Mouse (Mus musculus): ENCODE data around the gene Dkc1. TPM values are rescaled to one million over a fixed set of nuclear protein-coding genes. Genes with fewer than 3 reads are reported as not detected.

The Dkc1 gene
- 10 to 100 TPM; 23.4 to 24.9 TPM for total RNA-seq (2021)
- long read RNA-seq, experiment 1, transcript Dkc1-201 (15 exons, 2,804 nt): major isoform, 23 of 39 reads
- long read RNA-seq, experiment 1, partial matches to known transcripts: 6 of 39 reads
- long read RNA-seq, experiment 1, other reads (novel, unspliced or antisense): 10 of 39 reads
- long read RNA-seq, experiment 2, transcript Dkc1-201 (15 exons, 2,804 nt): major isoform, 22 of 30 reads
- long read RNA-seq, experiment 2, partial matches to known transcripts: 1 of 30 reads
- long read RNA-seq, experiment 2, other reads (novel, unspliced or antisense): 7 of 30 reads

DNA sequence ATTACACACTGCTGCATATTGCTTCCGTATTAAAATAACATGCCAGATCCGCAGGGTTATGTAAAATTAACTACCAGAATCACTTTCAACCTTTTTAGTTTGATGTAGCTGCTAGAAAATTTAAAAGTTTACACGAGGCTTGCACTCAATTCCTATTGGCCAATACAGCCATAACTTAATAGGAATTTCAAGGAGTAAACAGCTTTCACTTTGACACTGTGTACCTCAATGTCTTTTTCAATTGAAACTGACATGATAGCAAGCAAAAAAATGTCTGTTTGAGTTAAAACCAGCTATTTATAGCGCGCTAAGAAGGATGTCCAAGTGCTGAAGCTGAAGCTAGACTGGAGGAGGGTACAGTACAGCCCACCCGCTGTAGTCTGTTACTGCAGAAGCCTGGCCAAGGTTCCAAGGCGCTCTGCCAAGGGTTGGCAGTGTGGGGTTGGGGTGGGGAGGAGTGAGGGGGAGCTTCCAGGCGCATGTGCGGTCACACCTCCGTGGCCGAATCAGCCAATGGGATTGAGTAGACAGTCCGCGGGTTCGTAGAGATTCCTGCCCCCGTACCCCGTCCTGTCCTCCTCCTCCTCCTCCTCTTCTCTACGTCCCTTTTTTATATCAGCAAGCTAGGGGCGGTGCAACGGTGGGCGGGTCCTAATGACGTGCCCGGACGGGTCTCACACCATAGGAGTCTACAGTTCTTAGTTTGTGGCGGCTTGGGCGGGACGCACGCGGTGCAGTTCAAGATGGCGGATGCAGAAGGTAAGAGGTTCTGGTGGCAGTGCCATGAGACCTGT, at the start of gene Dkc1:
Gene Dkc1, plus strand, starts transcription at position 486 of the 794 bp plus-strand sequence.
- intact Hi-C loops (cut with DNase I): loop anchor here (10.0 kb wide), 1 partner anchor 641 kb away; no protein-coding TSS in a partner anchor
- peak; percentile 88 to 90 for DNase-seq (ENCODE audit: low spot score in 2 of 2)

DNA sequence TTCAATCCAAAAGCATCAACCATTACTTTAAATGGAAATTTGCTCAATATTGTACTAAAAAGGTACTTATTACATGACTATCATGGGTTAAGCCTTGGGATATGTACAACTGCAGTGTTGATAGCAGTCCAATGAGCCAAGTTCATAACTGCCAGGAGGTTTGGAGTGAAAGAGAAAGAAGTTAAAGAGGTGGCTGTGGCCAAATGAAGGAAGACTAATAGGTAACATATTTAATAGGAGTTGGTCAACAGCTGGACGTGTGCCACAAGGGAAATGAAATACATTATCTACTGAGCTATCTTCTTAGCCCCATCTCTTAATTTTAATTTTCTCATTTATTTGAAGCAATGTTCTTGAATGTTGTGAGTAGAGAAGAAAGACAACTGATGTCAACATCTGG, 49.7 kb upstream of the Dkc1 start:
- DNase-seq (ENCODE audit: low spot score in 2 of 2): no peak
- intact Hi-C loops (cut with DNase I): no loop called here

- peak; percentile 1 to 5 for DNase-seq (ENCODE audit: low spot score in 2 of 2)
- intact Hi-C loops (cut with DNase I): no loop called here
Measured at GRCm38 (mm10) chrX:75046921-75047635, 48.6 kb upstream of the Dkc1 start.

DNA sequence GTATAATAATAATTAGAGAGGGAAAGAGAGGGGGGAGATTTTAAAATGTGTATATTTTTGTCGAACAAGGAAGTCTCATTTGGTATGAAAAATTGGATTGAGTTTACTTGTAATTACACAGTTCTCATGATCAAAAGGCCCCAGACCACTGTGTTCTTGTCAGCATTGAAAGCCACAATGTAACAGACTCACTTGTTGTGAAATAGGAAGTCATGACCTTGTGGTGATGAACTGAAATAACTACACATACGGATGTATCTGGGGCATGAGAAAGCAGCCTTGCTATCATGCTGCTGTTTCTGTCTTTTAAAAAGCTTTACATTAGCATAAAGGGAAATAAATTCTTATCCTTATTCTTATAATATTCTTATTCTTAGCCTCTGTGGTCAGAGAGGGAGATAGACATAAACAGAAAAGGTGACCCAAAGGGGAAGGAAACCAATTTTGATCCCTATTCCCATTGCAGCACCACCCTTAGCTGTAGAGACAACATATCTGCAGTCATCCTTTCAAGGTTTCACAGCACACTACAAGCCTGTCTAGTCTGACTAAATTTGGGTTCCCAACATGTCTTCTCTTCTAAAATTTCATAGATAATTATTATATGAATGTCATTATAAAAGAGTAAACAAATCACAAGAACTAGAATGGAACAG, 39.4 kb upstream of the Dkc1 start:
- DNase-seq (ENCODE audit: low spot score in 2 of 2): no peak
- intact Hi-C loops (cut with DNase I): no loop called here

- DNase-seq (ENCODE audit: low spot score in 2 of 2): no peak
- intact Hi-C loops (cut with DNase I): no loop called here
Measured at GRCm38 (mm10) chrX:75082351-75082750, 13.3 kb upstream of the Dkc1 start.

- intact Hi-C loops (cut with DNase I): no loop called here
Measured at GRCm38 (mm10) chrX:75083982-75084773, 11.5 kb upstream of the Dkc1 start.

GRCm38 (mm10) chrX:75084774-75085508, 10.7 kb upstream of the Dkc1 start, which contains the start of gene Gab3:
TSS of gene Gab3 (minus strand) at chrX:75085458.
- intact Hi-C loops (cut with DNase I): no loop called here
- peak; percentile 18 to 55 for DNase-seq (ENCODE audit: low spot score in 2 of 2)

More at GRCm38 (mm10) chrX:75083982-75084773, 11.5 kb upstream of the Dkc1 start:
- peak; percentile 5 to 10 for DNase-seq (ENCODE audit: low spot score in 2 of 2)

GRCm38 (mm10) chrX:75085654-75086053, 10.0 kb upstream of the Dkc1 start:
- intact Hi-C loops (cut with DNase I): no loop called here

DNA sequence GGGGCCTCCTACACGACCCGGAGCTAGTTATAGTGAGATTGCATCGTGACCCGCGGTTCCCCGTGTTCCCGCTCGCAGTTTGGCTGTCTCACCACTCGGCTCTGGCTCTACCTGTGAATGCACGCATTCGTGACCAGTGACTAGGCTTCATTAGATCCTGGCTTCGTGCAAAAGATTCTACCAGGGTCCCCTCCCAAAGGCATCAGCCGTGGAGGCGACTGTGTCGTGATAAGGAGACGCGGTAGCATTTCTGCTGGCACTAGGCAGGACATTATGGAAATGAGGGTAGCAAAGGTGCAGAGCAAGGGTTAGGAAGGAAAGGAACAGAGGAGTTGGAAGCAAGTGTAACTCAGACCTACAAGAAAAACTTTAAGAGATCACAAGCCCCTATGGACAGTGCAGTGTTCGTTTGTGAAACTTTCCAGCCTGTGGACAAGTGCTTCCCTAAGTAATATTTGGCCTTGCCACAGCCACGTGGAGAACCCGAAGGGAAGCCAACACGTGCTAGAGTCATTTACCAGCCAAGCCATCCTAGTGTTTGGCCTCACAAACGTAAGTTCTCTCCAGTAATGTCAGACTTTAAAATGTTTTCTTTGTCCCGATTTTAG, 613 bp downstream of the Dkc1 start:
- DNase-seq (ENCODE audit: low spot score in 2 of 2): peak in 1 of 2 experiments; percentile 1
- intact Hi-C loops (cut with DNase I): loop anchor here (10.0 kb wide), 1 partner anchor 641 kb away; no protein-coding TSS in a partner anchor

More at GRCm38 (mm10) chrX:75085654-75086053, 10.0 kb upstream of the Dkc1 start:
- DNase-seq (ENCODE audit: low spot score in 2 of 2): no peak

DNA sequence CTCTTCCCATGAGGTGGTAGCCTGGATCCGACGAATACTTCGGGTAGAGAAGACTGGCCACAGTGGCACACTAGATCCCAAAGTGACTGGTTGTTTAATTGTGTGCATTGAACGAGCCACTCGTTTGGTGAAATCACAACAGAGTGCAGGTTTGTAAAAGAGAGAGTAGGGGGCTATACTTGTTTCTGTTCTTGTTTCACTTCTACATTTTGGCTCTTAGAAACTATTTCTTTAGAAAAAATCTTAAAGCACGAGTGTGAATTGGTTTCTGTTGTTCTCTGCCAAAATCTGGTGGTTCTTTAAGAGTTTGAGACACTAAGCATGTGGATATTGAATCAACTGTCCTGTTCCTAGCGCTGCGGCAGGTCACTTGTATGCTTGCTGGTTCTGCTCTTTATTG, 3.1 kb downstream of the Dkc1 start:
- no peak for DNase-seq (ENCODE audit: low spot score in 2 of 2)
- intact Hi-C loops (cut with DNase I): loop anchor here (10.0 kb wide), 1 partner anchor 644 kb away; no protein-coding TSS in a partner anchor

GRCm38 (mm10) chrX:75102293-75102692, 6.6 kb downstream of the Dkc1 start:
- no peak for DNase-seq (ENCODE audit: low spot score in 2 of 2)
- intact Hi-C loops (cut with DNase I): no loop called here

- intact Hi-C loops (cut with DNase I): no loop called here
- no peak for DNase-seq (ENCODE audit: low spot score in 2 of 2)
Measured at GRCm38 (mm10) chrX:75115550-75115949, 19.9 kb downstream of the Dkc1 start.

GRCm38 (mm10) chrX:75125606-75126005, 30.0 kb downstream of the Dkc1 start:
- DNase-seq (ENCODE audit: low spot score in 2 of 2): no peak
- intact Hi-C loops (cut with DNase I): no loop called here

DNA sequence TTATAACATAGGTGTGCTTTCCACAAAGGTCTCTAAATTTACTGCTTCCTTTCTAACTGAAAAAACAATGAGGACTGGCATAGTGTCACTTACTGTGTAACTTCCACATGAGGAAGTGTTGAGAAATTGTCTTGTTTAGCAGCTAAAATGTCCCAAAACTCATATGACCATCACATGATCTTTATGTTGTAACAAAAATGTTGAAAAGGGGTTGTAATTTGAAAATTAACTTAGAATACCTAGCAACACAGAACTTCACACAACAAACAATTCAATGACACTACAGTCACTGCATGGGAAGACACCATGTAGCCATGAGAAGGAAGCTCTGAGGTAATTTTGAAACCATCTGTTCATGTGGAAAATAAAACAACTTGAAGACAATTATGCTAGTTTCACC, 31.2 kb downstream of the Dkc1 start:
- intact Hi-C loops (cut with DNase I): no loop called here
- no peak for DNase-seq (ENCODE audit: low spot score in 2 of 2)

- no peak for DNase-seq (ENCODE audit: low spot score in 2 of 2)
- intact Hi-C loops (cut with DNase I): no loop called here
Measured at GRCm38 (mm10) chrX:75128333-75128980, 32.8 kb downstream of the Dkc1 start.

DNA sequence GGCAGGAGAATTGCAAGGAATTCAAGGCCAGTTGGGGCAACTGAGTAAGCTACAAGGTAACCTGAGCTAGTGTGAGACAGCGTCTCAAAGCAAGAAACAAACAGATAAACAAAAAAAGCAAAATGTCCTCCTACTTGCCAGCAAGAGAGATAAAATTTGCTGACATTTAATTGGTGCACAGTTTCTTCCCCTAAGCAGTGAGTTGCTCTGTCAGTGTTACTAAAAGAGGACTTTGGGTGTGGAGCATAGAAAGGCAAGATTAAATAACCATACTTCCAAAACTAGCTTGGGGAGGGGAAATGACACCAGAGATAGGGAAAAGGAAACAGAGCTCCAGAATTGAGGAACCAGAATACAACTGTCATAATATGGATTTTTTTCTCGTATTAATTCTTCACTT, 33.8 kb downstream of the Dkc1 start:
- intact Hi-C loops (cut with DNase I): no loop called here
- no peak for DNase-seq (ENCODE audit: low spot score in 2 of 2)

Data from left cerebral cortex, postnatal 14 days (tissue).